Mouse (Mus musculus) adrenal gland, adult (tissue): Measurements from ENCODE around the gene Ormdl3.
"Not testable (repeated sequence)": the region's sequence is repeated elsewhere in the genome, so short reads cannot be mapped to it uniquely, and the experiment has no call there.

Experiments used
- DNase-seq, 2 experiments: peaks; one replicate each; pipeline ENCODE4 v3.0.0; 2022 to 2023; ENCODE audit warnings: low spot score in 1 of 2; ENCODE audit not compliant: inconsistent age in 2 of 2

Ormdl3 gene

DNA sequence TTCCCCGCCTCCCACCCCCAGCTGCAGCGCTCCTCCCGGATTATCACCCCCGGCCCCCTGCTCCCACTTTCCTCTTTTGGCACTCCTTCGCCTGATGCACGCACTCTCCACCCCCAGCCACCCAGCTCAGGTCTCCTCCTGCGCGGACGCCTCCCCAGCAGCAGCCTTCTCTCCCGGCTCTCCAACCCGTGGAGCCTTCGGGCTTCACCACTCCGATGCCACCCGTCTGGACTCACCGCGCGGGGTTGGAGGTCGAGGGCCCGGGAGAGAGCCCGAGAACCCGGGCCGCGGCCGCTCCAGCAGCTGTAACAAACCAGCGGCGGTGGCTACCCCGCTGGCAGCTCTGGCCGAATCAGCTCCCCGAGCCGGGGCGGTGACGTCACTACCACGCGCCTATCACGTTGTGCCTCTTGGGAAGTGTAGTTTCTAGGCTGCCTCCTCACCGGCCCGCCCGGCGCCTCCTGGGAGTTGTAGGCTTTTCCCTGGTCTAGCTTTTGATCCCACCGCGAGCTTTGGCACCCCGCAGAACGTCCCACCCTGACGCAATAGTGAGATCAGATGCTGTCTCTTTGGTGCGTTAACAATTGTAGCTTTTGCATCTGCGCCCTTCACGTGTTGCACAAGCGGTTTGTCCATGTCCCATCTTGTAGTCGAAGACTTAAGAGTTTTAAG is at the start of gene Ormdl3:
TSS of gene Ormdl3 (minus strand) at position 477 of the 672 bp plus-strand sequence.
- DNase-seq, result peak; percentile 98 to 99

DNA sequence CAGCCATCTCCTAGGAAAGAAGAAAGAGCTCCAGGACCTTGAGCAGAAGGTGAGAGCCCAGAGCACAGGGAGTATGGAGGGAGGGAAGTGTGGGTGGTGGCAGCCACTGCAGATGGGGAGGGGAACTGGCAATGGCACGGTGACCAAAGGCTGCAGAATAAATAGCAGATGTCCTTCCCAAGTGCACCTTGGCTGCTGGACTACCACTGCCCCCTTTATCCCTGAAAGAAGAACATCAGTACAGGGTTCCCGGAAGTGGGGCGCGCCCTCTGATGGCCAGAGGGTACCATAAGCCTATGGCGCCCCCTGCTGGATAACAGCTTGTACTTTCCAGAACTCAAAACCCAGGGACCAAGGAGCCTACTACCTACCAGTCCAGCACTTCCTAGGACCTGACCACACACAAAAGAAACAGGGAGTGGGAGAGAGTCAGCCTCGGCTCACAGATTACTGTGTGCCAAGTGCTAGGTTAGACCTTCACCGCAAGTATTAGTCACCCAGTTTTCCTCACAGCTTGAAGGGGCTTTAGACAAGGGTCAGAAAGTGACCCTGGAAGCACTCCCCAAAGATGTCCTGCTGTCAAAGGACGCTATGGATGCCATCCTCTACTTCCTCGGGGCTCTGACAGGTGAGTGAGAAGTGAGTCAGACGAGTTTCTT is 48.3 kb upstream of the Ormdl3 start:
- peak; percentile 27 to 62 for DNase-seq

DNA sequence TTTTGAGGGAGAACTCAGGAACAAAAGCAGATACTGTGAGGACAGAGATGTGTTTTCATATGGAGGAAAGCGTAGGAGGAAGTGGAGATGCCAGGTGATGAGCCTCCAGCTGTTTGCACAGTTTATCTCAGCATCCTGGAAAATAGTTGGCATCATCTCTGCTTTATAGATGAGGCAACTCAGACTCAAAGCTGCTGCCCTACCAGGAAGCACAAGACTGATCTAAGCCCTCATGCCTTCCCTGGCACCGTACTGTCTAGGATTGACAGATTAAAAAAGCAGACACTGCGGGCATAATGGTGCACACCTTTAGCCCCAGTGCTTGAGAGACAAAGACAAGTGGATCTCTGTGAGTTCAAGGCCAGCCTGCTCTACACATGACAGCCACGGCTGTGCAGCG is 43.5 kb upstream of the Ormdl3 start:
- no peak for DNase-seq

DNA sequence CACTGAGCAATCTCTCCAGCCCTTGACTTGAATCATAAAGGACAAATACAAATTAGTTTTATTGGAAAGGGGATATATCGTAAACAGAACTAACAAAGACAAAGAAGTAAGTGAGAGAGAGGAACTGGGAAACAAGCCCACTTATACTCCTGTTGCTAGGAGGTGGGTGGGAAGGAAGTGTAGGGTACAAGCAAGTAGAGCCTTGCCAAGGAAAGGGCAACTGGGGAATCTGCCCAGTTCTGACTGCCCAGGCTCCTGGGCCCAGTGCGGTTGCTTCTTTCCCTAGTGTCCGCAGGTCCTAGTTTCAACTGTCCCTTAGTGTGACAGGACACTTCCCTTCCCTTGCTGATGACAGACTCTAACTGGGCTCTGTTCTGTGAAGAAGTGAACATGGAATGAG is 41.5 kb upstream of the Ormdl3 start:
- DNase-seq, result no peak

DNA sequence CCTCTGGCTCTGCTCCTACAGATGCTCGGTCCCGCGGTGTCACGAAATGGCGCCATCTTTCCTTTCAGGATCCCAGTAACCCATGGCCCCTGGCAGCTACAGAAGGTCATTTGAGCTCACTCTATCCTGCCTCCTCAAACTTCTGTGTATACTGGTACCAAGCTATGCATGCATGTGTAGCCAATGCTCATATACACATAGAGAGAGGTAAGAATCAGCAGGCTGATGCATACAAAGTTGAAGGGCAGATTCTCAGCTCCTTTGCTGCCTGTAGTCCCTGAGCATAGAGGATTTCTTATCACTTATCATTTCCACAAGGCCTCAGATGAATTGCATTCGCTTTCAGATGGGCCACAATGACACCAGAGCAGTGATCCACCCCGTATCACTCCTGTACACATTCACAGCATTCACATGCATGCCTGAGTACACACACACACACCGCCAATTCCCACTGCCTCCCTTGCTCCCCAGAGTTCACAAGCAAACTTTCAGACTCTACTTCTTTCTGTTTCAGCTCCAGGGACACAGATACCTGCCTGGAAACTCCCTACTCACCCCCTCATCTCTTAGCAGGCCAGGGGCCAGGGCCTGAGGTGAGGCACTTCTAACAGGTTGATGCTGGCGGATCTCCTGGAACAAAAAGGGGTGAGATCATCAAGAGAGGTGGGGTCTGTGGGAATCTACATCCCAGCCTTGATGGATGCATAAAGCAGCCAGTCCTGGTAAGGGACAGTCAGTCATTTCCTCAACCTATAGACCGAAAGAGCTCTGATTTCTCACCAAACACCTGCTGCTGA is 38.6 kb upstream of the Ormdl3 start, which contains the start of the genes Gm12355 and Gsdma3:
TSS of gene Gm12355 (minus strand) at position 51 of the 800 bp plus-strand sequence.
TSS of gene Gsdma3 (plus strand) at position 750 of the 800 bp plus-strand sequence.
- no peak for DNase-seq

DNA sequence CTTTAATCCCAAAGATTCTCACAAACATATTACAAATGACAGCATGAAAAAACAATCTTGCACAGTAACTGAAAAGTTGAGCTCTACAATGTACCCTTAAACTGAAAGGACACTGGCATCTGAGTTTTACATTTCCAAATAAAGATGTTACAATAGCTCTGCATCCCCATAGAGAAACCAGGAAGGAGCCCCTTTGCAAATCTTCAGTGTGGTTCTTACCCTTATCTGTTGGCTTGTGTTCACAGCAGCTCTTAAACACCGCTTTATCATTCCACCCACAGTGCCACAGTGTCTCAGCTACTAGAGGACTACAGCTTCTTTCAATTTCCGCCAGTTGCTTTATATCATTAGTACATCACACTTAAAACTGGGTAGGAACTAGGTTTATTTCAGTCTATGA is 37.2 kb upstream of the Ormdl3 start:
- DNase-seq, result not testable (repeated sequence)

DNA sequence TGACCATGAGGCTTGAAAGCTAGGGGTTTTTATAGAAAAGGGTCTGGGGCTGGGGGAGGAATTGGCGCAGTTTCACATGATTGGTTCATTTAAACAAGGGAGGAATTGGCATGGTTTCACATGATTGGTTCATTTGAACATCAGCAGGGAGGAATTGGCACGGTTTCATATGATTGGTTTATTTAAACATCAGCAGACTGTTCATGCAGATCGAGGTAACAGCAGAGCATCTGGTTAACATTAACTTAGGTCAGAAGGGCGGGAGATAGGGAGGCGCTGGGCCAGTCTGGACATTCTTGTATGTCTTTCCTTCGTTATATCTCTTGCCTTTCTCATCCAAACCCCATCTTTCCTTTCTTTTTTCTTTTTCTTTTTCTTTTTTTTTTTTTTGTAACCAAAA is 36.8 kb upstream of the Ormdl3 start:
- DNase-seq, result not testable (repeated sequence)

DNA sequence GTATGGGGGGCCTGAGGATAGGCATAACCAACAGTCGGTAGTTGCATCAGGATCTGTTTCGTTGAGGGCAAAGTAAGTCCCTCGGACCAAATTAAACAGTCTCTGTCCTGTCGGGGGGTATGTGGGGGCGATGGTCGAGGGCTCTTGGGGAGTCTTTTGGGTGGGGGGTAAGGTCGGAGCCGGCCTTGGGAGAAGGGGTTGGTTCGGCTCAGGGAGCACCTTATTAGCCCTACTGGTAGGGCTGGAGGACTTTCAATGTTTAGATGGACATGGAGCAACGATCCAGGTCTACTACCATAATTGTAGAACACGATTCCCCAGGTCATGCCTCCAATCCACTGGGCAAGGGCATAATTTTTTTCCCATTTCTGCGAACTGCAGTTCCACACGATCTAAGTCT is 33.6 kb upstream of the Ormdl3 start:
- DNase-seq, result no peak

DNA sequence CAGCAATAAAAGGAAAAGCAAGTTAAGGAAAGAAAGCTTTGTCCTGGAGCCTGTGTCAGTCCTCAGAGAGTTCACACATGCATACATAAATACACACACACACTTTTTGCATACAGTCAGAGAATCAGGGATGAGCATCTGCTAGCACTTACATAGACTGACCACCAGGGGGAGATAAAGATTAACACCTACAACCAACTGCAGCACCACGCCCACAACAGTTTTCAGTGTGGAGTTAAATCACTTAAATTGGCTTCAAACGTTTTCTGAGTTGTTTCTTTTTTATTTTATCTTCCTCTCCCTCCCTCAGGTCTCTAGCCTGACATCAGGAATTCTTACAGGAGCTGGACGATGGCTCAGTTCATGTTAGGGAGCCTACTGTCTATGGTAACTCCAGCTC is 19.6 kb upstream of the Ormdl3 start:
- peak; percentile 18 to 78 for DNase-seq

DNA sequence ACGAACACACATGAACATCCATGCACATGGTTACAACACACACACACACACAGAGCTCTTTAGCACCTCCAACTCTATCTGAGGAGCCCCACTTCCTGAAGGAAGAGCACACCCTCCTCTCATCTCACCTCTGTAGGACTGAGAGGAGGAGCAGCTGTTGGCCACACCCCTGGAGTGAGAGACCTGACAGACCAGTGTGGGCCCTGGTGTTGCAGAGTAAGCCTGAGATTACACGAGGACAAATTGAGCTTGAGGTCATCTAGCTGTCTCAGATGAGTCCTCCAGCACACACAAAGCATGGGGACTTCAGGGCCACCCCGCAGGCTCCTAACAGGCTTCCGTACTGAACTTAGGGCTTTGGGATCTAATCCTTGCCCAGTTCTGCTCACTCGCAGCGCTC is 17.7 kb upstream of the Ormdl3 start:
- not testable (repeated sequence) for DNase-seq

DNA sequence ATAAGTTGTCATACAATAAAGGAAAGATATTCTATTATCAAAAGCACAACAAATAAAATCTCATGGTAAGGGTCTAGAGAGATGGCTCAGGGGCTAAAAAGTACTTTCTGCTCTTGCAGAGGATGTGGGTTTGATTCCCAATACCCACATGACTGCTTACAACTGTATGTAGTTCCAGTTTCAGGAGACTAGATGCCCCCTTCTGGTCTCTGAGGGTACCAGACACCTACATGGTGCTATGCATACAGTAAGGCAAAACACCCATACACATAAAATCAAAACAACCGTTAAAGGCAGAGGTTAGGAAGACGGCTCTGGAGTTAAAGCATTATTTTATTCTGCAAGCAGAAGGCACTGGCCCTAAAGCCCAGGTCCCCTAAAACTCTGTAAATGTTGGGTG is 16.8 kb upstream of the Ormdl3 start:
- peak in 1 of 2 experiments; percentile 11 for DNase-seq

DNA sequence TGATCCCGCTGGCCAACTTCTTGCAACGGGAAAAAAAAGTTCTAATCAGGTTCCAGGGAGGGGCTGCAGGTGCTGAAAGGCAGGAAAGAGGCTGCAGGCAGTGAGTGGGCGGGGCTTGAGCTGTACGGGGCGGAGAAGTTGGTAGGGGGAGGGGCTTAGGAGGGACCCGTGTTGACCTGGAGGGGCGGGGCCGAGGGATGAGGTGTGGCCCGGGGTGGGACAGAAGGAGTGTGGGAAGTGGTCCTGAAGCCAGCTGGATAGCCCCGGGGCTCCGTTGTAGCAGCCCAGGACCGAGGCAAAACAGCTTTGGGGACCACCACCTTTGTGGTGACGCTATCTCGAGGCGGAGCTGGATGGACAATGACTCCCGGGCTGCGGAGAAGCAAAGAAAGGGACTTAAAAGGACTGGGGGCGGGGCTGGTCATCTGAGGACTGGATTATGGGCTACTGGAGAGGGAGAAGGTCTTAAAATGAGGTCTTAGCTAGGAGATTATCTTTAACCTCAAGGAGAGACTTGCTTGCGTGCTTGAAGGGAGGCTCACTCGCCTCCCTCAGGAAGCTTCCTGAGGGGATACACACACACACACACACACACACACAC is 15.0 kb upstream of the Ormdl3 start:
- DNase-seq, result peak in 1 of 2 experiments; percentile 15

DNA sequence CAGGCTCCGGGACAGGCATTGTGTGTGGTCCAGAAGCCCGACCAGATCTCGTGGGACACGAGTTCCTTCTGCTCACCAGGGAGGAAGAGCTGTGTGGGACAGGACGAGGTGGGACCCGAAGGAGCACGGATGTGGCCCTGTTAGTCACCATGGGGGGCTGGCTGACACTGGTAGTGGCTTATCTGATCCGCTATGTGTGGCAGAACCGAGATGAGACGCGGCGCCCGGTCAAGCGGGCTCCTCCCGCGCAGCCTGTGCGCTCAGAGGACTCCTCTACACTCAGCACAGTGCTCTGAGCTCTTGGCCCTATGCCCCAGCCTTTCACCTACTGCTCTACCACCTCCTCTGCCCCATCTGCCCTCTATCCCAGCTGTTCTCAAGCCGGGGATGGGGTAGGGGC is 12.1 kb upstream of the Ormdl3 start:
- peak in 1 of 2 experiments; percentile 24 for DNase-seq

DNA sequence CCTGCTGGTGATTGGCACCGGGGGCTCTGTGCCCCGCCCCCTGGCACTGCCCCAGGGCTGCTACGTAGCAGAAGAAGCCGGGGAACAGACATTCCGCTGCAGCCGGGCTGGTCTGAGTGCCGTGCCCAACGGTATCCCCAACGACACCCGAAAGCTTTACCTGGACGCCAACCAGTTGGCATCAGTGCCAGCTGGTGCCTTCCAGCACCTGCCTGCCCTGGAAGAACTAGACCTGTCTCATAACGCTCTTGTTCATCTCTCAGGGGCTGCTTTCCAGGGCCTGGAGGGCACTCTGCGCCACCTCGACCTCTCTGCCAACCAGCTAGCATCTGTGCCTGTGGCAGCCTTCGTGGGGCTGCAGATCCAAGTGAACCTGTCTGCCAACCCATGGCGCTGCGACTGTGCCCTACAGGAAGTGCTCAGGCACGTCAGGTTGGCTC is 11.7 kb upstream of the Ormdl3 start:
- DNase-seq, result peak in 1 of 2 experiments; percentile 22

DNA sequence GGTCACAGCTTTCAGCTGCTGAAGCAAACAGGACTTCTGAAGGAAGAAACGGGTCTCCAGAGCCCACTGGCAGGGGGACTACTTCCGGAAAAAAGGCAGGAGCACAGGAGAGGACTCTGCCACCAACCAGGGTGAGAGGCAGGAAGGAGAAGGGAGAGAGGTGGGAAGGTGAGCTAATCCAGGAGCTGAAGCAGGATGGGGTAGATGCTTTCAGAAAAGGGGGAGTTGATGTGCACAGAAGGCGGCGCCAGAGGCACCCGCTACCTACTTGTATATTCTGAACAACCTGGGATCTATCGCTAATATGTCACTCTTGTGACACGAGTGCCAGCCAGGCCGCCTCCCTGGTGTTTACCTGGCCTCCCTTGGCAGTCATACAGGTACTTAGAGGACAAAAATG is 10.8 kb upstream of the Ormdl3 start, which contains the start of gene Lrrc3c:
TSS of gene Lrrc3c (plus strand) at position 301 of the 400 bp plus-strand sequence.
- DNase-seq, result no peak

DNA sequence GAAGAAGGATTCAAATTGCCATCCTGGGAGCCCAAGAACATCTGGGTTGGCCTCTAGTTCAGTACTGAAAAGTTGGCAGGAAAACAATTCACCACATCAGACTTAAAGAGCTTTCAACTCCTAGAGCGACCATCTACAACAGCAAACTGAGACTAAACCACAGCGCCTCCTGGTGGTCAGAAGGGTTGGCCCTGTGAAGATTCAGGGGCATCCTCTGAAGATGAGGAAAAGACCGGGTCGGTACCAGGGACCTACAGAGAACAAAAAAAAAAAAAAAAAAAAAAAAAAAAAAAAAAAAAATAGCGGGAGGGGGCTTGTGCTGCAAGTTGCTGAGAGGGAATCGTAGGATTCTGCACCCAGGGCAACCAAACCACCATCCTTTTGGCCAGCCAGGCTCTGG is 10.2 kb upstream of the Ormdl3 start:
- peak; percentile 59 to 86 for DNase-seq

DNA sequence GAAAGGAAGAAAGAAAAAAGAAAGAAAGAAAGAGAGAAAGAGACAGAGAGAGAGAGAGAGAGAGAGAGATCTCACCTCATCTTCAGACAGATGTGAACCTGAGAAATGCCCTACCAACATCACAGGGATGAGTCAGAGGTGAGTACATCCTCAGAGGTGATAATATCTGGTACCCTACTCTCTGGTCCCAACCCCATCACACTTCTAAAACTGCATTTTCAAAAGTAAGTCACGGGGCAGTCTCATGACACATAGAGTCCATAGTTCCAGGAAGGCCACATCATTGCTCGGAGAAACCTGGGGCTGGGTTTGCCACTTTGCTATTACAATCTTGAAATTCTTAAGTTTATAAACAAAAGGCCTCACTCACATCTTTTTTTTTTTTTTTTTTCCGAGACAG is 8.8 kb upstream of the Ormdl3 start:
- no peak for DNase-seq

DNA sequence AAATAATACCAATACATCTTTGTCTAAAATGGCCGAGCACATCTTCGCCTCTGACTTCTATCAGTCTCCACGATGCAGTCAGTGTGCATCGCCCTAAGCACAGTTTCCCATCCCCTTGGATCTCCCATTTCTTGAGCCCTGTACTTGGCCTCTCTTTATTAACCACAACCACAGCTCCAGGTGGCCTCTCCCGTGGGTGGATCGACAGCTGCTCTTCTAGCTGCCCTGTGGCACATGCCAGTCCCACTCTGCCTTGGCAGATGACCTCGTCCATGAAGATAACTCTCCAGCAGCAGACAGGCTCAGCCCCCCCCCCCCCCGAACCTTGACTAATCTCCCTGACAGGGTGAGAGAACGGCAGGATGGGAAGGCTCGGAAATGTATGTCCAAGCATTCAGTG is 8.3 kb upstream of the Ormdl3 start:
- no peak for DNase-seq

DNA sequence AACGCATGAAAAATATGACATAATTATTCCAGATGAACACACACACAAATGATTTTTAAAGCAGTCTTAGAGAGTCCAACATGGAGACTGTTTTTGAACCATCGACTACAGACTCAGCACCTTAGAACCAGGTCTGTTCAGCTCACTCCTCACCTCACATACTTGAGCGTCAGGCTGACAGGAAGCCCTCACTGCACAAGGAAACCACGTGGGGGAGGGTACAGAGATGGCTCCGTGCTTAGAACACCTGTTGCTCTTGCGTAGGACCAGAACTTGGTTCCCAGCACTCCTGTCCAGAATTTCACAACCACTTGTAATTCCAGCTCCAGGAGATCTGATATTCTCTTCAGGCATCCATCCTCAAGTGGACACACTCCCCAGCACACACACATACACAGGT is 7.9 kb upstream of the Ormdl3 start:
- DNase-seq, result no peak

DNA sequence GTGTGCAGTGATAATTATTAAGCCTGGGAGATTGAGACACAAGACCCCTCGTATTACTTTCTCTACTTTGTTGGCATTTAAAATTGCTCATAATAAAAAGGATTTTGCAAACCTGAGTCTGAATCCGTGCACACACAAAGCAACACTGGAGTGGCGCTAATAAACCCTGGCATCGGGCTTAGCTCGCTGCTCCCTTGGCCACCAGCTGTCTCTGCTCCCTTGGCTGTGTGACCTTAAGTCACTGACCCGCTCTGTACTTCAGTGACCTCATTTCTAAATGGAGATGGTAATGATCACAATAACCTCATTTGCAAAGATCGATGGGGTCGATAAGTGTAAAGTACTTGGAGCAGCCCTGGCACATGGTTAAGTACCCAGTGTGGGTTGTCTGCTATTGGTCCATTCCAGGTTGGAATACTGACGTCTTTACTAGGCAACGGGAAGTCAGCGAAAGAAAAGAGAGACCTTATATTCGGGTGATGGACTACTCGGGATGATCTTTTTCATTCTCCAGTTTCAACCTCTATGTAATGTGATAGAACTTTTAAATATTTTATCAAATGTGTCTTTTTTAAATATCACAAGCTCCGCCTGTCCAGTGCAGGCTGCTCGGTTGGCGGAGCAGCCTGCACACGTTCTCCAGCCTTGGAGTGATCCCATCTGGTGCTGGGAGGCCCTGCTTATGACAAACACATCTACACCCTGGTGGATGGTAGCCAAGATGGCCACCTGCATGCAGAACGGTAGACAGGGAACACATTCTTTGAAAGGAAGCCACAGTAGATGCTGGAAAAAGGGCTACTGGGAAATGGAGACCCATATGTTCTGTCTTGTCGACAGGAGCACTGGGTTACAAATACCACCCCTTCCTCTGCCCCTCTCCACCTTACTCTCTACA is 3.6 kb upstream of the Ormdl3 start:
- no peak for DNase-seq
